Mouse (Mus musculus): ENCODE measurements around the gene Six1. TPM values are rescaled to one million over a fixed set of nuclear protein-coding genes. Genes with fewer than 3 reads are reported as not detected.
"Not testable (repeated sequence)": the region's sequence is repeated elsewhere in the genome, so short reads cannot be mapped to it uniquely, and the experiment has no call there.

Six1 gene
- polyA plus RNA-seq, 1 experiment, result 0.10 TPM

DNA sequence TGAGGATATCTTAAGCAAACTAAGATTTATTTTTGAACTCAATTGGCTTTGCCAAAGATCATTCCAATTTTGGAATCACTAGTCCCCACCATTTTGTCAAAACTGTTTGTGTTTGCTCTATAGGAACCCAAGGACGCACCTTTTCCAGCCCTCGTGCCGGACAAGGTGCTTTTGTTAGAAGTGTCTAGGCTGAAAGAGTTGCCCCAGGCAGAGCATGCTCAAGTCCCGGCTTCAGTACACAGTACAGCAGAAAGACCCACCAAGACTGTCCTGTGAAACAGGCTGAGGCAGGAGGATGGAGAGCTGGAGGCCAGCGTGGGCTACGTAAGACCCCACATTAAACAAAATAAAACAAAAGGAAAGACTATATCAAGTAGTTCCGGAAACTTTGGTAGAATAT, 33.4 kb upstream of the Six1 start:
- no peaks in the 10 kb centered on the region; the same call in 1 of the 2 replicates for H3K27me3 ChIP-seq (ENCODE audit: control insufficient read depth, insufficient read depth, low read length)
- WGBS, result 92% methylated on average over 7 of the region's 7 CpGs
- H3K27ac ChIP-seq (ENCODE audit: insufficient read depth, low read length), result no peak overlapping the region
- TF ChIP-seq POLR2A (IDR thresholded peaks at IDR 0.05; ENCODE audit: borderline replicate concordance, insufficient read depth, low read length) (no peak), CTCF (IDR thresholded peaks at IDR 0.05; ENCODE audit: borderline replicate concordance, insufficient read depth, low read depth, low read length) (no peak)
- no peaks in the 10 kb centered on the region for H3K4me1 ChIP-seq (ENCODE audit: control insufficient read depth, insufficient read depth, low read length)
- no peak overlapping the region for H3K4me3 ChIP-seq (replicated peaks; ENCODE audit: insufficient read depth, low read depth, low read length)
- DNase-seq, result no peak

DNA sequence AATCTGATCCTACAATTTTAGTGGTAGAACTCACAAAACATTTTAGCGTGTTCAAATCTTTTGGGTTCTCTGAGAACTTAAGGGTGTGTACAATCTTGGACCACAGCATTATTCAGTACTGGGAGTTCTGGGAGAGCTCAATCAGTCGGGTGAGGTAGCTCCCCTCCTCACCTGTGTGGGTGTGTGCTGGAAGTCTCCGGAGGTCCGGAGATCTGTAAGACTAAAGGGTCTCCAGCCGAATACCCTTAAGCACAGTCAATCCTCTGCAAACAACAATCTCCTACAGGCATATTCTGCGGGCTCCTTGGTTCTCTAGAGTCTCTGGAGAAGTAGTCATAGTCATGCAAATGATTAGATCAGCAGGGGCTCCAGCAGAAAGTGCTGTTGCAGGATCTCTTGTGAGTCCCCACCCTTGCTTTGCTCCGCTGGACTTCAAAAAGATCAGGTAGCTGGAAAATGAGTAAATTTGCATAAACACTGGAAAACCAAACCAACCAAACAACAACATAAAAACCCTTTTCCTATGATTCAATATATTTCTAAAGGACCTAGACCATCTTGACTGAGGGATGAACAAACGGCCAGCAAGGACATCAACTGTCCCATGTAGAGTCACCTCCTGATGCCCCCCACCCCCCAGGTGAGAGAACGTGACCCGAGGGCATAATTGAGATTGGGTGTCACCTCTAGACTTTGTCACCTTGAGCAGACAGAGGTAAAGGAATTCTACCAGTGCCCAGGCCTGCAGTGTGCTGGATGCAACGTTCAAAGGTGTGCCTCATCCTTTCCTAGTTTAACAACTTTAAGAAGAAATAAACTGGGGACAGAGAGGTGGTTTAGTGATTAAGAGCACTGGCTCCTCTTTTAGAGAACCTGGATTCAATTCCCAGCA, 32.3 kb upstream of the Six1 start:
- TF ChIP-seq CTCF (IDR thresholded peaks at IDR 0.05; ENCODE audit: borderline replicate concordance, insufficient read depth, low read depth, low read length), result no peak
- TF ChIP-seq POLR2A (IDR thresholded peaks at IDR 0.05; ENCODE audit: borderline replicate concordance, insufficient read depth, low read length), result no peak
- DNase-seq, result no peak
- no peak overlapping the region for H3K4me3 ChIP-seq (replicated peaks; ENCODE audit: insufficient read depth, low read depth, low read length)
- H3K27ac ChIP-seq (ENCODE audit: insufficient read depth, low read length), result no peak overlapping the region
- 26% methylated on average over 11 of the region's 11 CpGs for WGBS
- no peaks in the 10 kb centered on the region for H3K4me1 ChIP-seq (ENCODE audit: control insufficient read depth, insufficient read depth, low read length)
- no peaks in the 10 kb centered on the region; the same call in 1 of the 2 replicates for H3K27me3 ChIP-seq (ENCODE audit: control insufficient read depth, insufficient read depth, low read length)

DNA sequence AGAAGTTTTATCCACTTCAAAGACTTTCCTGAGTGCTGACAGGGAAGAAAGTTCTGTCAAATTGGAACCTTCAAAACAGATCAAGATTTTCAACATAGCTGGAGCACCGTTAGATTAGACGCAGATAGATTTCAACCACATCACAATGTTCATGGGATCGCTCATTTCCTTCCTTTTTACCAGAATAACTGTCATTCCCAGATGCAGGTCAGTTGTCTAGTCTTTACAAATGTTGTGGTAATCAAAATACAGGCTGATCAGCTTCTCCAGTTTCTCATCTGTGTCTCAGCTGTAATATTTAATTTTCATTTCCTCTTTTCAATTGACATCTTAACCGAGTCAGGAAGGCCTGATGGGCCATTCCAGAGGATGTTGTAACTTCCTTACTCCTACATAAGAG, 30.1 kb upstream of the Six1 start:
- TF ChIP-seq POLR2A (IDR thresholded peaks at IDR 0.05; ENCODE audit: borderline replicate concordance, insufficient read depth, low read length), result no peak
- no peak for TF ChIP-seq CTCF (IDR thresholded peaks at IDR 0.05; ENCODE audit: borderline replicate concordance, insufficient read depth, low read depth, low read length)
- H3K4me3 ChIP-seq (replicated peaks; ENCODE audit: insufficient read depth, low read depth, low read length), result no peak overlapping the region
- H3K4me1 ChIP-seq (ENCODE audit: control insufficient read depth, insufficient read depth, low read length), result no peaks in the 10 kb centered on the region
- no peak for DNase-seq
- H3K27ac ChIP-seq (ENCODE audit: insufficient read depth, low read length), result no peak overlapping the region
- 85% methylated on average over 4 of the region's 4 CpGs for WGBS
- H3K27me3 ChIP-seq (ENCODE audit: control insufficient read depth, insufficient read depth, low read length), result no peaks in the 10 kb centered on the region; the same call in 1 of the 2 replicates

DNA sequence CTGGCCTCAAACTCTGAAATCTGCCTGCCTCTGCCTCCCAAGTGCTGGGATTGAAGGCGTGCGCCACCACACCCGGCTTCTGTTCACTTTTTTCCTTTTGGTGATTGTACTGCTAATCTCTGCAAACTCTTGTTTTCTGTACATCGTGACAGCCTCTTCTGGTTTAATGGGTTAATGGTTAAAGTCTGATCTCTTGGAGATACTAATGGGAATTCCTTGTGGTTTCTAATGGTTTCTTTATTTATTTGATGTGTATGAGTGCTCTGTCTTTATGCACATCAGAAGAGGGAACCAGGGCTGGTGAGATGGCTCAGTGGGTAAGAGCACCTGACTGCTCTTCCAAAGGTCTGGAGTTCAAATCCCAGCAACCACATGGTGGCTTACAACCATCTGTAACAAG, 28.1 kb upstream of the Six1 start:
- H3K4me1 ChIP-seq (ENCODE audit: control insufficient read depth, insufficient read depth, low read length); H3K4me3 ChIP-seq (replicated peaks; ENCODE audit: insufficient read depth, low read depth, low read length); H3K27ac ChIP-seq (ENCODE audit: insufficient read depth, low read length); DNase-seq; H3K27me3 ChIP-seq (ENCODE audit: control insufficient read depth, insufficient read depth, low read length): not testable (repeated sequence)
- 93% methylated on average over 4 of the region's 4 CpGs for WGBS

DNA sequence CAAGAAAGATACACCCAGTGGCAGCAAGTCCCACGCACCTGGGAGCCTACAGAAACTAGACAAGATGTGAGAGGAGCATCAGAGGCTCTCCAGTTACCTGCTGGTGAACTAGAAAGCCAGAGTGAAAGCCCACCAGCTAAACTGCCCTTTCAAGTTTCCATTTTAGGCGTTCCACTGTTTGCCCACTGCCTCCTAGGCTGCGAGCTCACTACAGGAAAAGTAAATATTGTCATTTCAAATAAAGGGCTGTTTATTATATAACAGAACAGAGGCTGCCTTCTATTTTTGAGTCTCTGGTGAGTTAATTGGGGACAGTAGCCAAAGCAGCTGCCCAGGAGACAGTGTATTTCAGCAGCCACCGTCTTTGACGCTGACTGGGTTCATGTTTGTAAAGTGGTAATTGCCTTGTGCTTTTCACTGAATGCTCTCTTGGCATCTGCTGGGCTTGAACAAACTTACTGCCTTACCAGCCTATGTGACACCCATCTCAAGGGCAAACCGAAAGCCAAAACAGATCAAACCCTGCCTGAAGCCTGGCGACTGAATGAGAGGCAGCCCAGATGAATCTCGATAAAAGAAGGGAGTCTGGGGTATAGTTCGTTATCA, 7.2 kb upstream of the Six1 start:
- no peak for DNase-seq
- Histone ChIP-seq H3K27ac (ENCODE audit: insufficient read depth, low read length) (no peak overlapping the region), H3K4me3 (replicated peaks; ENCODE audit: insufficient read depth, low read depth, low read length) (no peak overlapping the region), H3K4me1 (ENCODE audit: control insufficient read depth, insufficient read depth, low read length) (no peaks in the 10 kb centered on the region), H3K27me3 (ENCODE audit: control insufficient read depth, insufficient read depth, low read length) (no peaks in the 10 kb centered on the region; the same call in 1 of the 2 replicates)
- no peak for TF ChIP-seq POLR2A (IDR thresholded peaks at IDR 0.05; ENCODE audit: borderline replicate concordance, insufficient read depth, low read length)
- no peak for TF ChIP-seq CTCF (IDR thresholded peaks at IDR 0.05; ENCODE audit: borderline replicate concordance, insufficient read depth, low read depth, low read length)
- 61% methylated on average over 9 of the region's 9 CpGs for WGBS

DNA sequence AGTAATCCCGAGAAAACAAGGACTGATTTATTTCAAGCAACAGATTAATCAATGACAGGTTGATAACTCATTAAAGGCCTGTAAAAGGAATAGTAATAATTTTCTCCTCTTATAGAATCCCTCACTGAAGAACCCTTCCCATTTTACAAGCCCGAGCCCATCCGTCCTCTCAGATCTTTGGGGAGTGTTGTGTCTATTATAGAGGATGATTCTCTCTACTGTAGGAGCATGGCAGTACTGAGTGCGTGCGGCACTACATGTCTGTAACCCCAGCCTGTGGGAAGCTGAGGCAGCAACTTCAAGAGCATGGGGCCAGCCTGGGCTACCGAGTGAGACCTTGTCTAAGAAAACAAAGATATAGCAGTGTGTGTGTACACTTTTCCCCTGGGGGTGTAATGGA, 3.8 kb upstream of the Six1 start:
- no peak for DNase-seq
- H3K4me3 ChIP-seq (replicated peaks; ENCODE audit: insufficient read depth, low read depth, low read length), result no peak overlapping the region
- peaks cover 10% of the 10 kb centered on the region; the same call in 1 of the 2 replicates for H3K27me3 ChIP-seq (ENCODE audit: control insufficient read depth, insufficient read depth, low read length)
- no peaks in the 10 kb centered on the region for H3K4me1 ChIP-seq (ENCODE audit: control insufficient read depth, insufficient read depth, low read length)
- TF ChIP-seq CTCF (IDR thresholded peaks at IDR 0.05; ENCODE audit: borderline replicate concordance, insufficient read depth, low read depth, low read length) (no peak), POLR2A (IDR thresholded peaks at IDR 0.05; ENCODE audit: borderline replicate concordance, insufficient read depth, low read length) (no peak)
- no peak overlapping the region for H3K27ac ChIP-seq (ENCODE audit: insufficient read depth, low read length)
- 86% methylated on average over 6 of the region's 6 CpGs for whole genome bisulfite sequencing

DNA sequence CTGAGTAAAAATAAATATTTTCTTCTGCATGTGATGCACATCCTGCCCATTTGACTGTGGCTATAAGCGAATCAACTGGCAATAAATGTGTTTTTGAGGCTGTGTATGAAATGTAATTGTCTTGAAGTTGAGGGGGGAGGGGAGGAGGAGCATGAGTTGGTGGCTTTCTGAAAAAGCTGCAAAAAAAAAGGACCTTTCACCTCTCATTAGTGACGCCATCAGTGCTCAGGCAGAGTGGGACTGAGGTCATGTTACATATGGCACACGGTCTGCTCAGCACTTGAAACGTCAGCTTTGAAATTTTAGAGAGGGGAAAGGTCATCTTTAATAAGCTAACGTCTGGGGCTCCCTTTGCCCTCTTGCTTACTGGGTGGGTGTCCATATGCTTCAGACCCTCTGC, 1.8 kb upstream of the Six1 start:
- Histone ChIP-seq H3K4me1 (ENCODE audit: control insufficient read depth, insufficient read depth, low read length) (no peaks in the 10 kb centered on the region), H3K4me3 (replicated peaks; ENCODE audit: insufficient read depth, low read depth, low read length) (no peak overlapping the region), H3K27me3 (ENCODE audit: control insufficient read depth, insufficient read depth, low read length) (peaks cover 13% of the 10 kb centered on the region; the same call in 1 of the 2 replicates), H3K27ac (ENCODE audit: insufficient read depth, low read length) (no peak overlapping the region)
- WGBS, result 14% methylated on average over 5 of the region's 5 CpGs
- TF ChIP-seq CTCF (IDR thresholded peaks at IDR 0.05; ENCODE audit: borderline replicate concordance, insufficient read depth, low read depth, low read length), result no peak
- no peak for TF ChIP-seq POLR2A (IDR thresholded peaks at IDR 0.05; ENCODE audit: borderline replicate concordance, insufficient read depth, low read length)
- no peak for DNase-seq

All from cerebellum, adult 2 months (tissue).